Mouse (Mus musculus) activated CD4-positive, CD25-positive, alpha-beta regulatory T cell (primary cell): ENCODE results near the gene Epop. TPM values are rescaled to one million over a fixed set of nuclear protein-coding genes. Genes with fewer than 3 reads are reported as not detected.

Source experiments
- polyA plus RNA-seq, 2 experiments: library from polyadenylated mRNA; unstranded; fragments of 100-300 nt; shearing (Covaris generic); gene quantifications; one replicate each; pipeline ENCODE4 v1.2.1; 2017

Epop gene
- polyA plus RNA-seq: 1 to 10 TPM; 8.9 to 9.1 TPM

GRCm38 (mm10) chr11:97629576-97629975, at the start of gene Epop:
Gene Epop, minus strand, starts transcription at chr11:97629702.

GRCm38 (mm10) chr11:97662893-97663527, 33.5 kb upstream of the Epop start, which contains the start of gene Mllt6:
Gene Mllt6, plus strand, starts transcription at chr11:97663414.

Other genes with a start within 250 kb of the Epop start
- gene Arhgap23, start 214.2 kb downstream of the Epop start, polyA plus RNA-seq: 1 to 10 TPM in 1 of 2 experiments, under 1 TPM in 1; 0.02 to 1.4 TPM
- gene 4933428G20Rik, start 129.4 kb downstream of the Epop start, polyA plus RNA-seq: not detected
- under 1 TPM in 1 of 2 experiments, not detected in 1; 0.05 TPM for gene Srcin1, start 53.5 kb downstream of the Epop start, polyA plus RNA-seq
- gene Mllt6, start 33.7 kb upstream of the Epop start, polyA plus RNA-seq: 10 to 100 TPM; 15.9 to 17.1 TPM
- gene Cisd3, start 56.1 kb upstream of the Epop start, polyA plus RNA-seq: 100 to 1,000 TPM in 1 of 2 experiments, 10 to 100 TPM in 1; 92.2 to 123 TPM
- gene Pcgf2, start 70.8 kb upstream of the Epop start, polyA plus RNA-seq: 1 to 10 TPM; 1.2 to 3.7 TPM
- gene Psmb3, start 73.7 kb upstream of the Epop start, polyA plus RNA-seq: 100 to 1,000 TPM; 475 to 485 TPM
- gene Pip4k2b, start 115.0 kb upstream of the Epop start, polyA plus RNA-seq: 1 to 10 TPM; 1.5 to 4.1 TPM
- gene Cwc25, start 136.9 kb upstream of the Epop start, polyA plus RNA-seq: 10 to 100 TPM; 16.0 to 24.9 TPM
- gene 1700001P01Rik, start 146.2 kb upstream of the Epop start, polyA plus RNA-seq: not detected
- gene Rpl23, start 152.7 kb upstream of the Epop start, polyA plus RNA-seq: 100 to 1,000 TPM; 356 to 584 TPM
- gene Lasp1, start 169.3 kb upstream of the Epop start, polyA plus RNA-seq: 100 to 1,000 TPM; 135 to 219 TPM
- gene B230217C12Rik, start 211.1 kb upstream of the Epop start, polyA plus RNA-seq: 1 to 10 TPM; 1.4 TPM